Mouse (Mus musculus): ENCODE data around the gene Cep63.
A peak's percentile ranks its signal among the peaks of the same experiment; 100 is the strongest.

Cep63 gene

GRCm38 (mm10) chr9:102625983-102626838 is at the start of gene Cep63, which contains the start of gene Anapc13:
Cep63 (minus strand) TSS chr9:102626534.
Anapc13 (plus strand) TSS chr9:102626296.
- DNase-seq = peak; percentile 99

- peak in 1 of 2 experiments; percentile 5 for DNase-seq
Measured at GRCm38 (mm10) chr9:102675922-102676321, 49.6 kb upstream of the Cep63 start.

DNA sequence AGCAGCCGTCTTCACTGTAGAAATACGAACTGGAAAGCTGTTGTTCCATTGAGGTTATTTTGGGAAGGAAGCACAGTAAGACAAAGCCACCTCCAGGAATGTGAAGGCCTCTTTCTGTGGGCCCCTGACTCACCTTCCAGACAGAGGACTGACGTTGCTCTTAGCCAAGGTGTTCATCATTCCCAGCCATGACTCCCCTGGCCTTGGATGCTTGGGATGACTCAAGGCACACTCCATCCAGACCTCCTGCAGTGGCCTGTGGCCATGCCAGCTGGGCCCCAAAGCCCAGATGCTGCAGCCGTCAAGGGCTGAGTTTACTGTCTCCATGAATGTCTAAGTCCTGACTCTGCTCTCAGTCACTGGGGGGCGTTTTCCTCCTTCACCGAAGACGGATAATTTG is 47.0 kb upstream of the Cep63 start:
- DNase-seq = peak in 1 of 2 experiments; percentile 16

GRCm38 (mm10) chr9:102668906-102669305 is 42.6 kb upstream of the Cep63 start:
- DNase-seq = peak in 1 of 2 experiments; percentile 16

- no peak for DNase-seq
Measured at GRCm38 (mm10) chr9:102668115-102668514, 41.8 kb upstream of the Cep63 start.

- peak; percentile 55 to 67 for DNase-seq
Measured at GRCm38 (mm10) chr9:102656355-102657095, 30.2 kb upstream of the Cep63 start.

GRCm38 (mm10) chr9:102651199-102651720 is 24.9 kb upstream of the Cep63 start:
- no peak for DNase-seq

GRCm38 (mm10) chr9:102650637-102651036 is 24.3 kb upstream of the Cep63 start:
- DNase-seq = no peak

DNA sequence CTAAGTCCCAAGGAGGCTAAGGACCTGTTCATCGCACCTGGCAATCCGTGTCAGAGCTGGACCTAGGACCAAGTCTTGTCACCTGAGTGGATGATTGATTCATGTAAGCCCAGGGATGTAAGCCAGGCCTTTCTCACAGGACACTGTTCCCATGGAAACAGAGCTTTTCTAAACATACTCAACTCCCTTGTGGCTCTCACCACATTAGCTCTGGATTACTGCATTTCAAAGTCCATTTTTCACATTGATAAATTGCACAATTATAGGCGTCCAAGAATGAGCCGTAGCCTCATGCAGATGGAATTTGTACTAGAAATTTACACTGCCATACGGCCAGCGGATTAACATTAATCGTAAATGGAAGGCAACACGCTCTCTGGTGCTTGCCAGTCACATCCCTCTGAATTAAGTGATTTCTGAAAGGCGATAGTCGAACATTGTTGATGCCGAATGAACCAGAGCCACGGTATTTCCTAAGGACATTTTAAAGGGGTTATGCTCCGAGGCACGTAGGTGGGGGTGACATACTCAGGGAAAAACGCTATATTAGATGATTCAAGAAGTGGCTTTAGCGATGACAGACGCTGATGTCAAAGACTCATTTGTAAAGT is 23.7 kb upstream of the Cep63 start:
- no peak for DNase-seq

DNA sequence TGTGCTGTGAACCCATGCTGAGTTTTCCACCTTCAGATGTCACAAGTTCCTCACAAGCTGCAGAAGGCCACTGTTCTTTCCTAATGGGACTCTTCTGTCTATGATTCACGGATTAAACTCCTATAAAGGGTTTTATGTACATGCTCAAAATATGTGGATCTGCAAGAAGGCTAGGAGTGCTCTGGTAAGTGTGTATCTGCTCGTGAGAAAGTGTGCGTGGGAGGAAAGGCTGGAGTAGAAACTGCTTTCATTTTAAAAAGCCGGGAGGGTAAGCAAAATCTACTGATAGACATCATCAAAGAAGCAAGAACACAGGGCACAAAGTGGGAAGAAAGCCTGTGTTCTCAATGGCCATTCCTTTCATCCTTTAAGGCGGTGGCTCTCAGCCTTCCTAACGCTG is 20.7 kb upstream of the Cep63 start:
- DNase-seq = no peak

DNA sequence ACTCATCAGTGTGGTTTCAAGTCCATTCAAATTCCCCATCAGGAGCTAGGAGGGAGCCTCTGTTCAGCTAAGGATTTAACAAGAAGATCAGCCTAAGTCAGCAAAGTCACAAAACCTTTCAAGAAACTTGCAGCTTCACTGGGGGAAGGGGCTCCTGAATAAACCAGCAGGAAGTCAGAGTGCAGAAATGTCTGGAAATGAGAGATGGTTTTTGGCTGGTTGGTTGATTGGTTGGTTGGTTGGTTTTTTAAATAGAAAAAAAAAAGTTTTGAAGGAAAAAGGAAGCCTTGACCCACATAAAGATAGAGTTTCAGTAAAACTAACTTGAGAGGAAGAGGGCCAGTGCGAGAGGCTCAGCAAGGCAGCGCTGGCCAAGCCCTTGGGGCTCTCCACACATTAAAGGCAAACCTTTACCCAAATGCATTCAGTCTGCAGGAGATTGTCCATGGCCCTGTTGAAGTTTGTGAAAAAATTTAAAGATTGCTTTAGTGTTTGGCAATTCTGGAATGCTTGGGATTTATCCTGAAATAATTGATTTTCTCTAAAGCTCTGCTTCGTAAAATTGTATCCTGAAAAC is 18.9 kb upstream of the Cep63 start:
- no peak for DNase-seq

GRCm38 (mm10) chr9:102643486-102644101 is 17.3 kb upstream of the Cep63 start:
- peak; percentile 83 to 94 for DNase-seq

DNA sequence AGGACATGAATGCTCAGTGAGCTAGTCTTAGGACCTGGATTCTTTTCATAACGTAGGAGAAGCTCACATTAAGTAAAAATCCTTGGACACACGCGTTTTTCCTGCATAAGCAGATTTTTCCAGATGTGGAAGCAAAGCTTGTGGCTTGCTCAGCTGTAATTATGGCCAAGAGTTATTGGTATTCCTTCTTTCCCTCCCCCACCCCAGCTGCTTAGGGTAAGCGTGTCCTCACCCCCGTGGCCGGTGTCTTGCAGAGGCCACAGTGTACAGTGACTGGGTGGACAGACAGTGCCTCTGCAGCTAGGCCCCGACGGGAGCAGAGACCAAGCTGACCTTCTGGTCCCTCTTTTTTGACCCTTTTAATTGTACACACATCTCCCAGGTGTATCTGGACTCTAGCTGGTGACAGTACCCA is 16.7 kb upstream of the Cep63 start:
- DNase-seq = peak in 1 of 2 experiments; percentile 50

DNA sequence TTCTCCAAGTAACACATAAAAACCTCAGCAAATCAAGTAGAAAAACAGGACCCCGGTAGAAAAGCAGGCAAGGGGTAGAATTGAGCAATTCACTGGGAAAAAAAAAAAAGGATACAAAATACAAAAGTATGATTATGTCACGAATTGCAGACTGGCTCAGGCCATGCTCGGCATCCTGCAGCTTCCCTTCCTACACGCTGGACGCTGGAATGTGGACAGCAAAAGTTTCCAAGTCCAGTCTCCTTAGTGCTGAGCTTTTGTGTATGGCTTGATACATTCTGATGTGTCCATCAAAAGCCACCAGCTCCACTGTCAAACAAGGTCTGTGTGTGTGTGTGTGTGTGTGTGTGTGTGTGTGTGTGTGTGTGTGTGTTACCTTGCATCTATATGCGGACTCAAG is 15.2 kb upstream of the Cep63 start:
- no peak for DNase-seq

- DNase-seq = no peak
Measured at GRCm38 (mm10) chr9:102639510-102639909, 13.2 kb upstream of the Cep63 start.

GRCm38 (mm10) chr9:102638963-102639362 is 12.6 kb upstream of the Cep63 start:
- DNase-seq = no peak

- peak; percentile 42 to 59 for DNase-seq
Measured at GRCm38 (mm10) chr9:102637115-102637514, 10.8 kb upstream of the Cep63 start.

GRCm38 (mm10) chr9:102636553-102636952 is 10.2 kb upstream of the Cep63 start:
- DNase-seq = peak; percentile 61 to 79

GRCm38 (mm10) chr9:102634453-102634852 is 8.1 kb upstream of the Cep63 start:
- no peak for DNase-seq

DNA sequence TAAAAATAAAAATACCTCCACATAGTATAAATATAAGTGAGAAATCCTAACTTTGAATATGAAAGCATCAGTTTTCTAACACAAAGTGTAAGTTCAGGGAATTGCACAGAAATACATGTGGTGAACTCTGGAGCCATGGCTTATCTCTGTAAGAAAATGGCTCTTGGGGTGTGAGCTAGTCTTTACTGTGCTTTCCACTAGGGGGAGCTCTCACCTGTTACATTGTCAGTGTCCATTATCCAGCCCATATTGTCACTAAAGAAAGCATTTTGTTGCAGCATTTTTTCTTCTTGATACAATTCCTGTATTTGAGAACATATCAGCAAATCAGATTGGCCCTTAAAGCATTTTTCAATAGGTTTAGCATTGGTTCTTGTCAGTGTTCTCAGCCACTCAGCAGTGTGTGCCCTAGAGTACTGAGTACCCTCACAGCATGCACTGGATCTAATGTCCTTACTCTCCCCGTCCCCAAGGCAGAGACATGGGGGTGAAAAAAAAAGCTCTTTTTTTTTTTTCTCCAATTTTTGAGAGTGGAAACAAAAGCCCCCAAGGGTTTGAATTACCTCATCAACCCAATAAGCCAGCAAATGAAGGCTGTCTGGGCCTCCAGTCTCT is 6.7 kb upstream of the Cep63 start:
- DNase-seq = peak in 1 of 2 experiments; percentile 70

DNA sequence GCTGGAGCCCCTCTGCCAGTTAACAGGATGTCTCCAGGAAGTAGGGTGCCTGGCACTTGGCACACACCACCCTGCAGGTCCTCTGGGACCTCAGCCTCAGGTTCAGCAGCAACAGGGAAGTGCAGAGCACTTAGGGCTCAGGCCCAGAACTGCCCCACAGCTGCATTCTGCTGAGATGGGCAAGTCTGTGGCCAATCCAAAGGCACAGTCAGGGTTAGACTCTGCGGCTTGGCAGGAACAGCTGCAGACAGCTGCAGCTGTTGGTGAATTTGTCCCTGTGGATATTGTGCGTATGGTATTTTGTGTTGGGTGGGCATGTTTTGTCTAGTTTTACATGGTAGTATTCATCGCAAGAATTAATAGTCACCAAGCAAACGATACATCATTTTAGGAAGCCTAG is 5.8 kb upstream of the Cep63 start:
- peak in 1 of 2 experiments; percentile 78 for DNase-seq

Measured in lung, postnatal 4 days (tissue).